Mouse (Mus musculus) megakaryocyte, embryonic 14.5 days (primary cell): ENCODE data around the gene Grk5.

ENCODE experiments used
- FLI1 ChIP-seq: IDR thresholded peaks from 2 replicates; pipeline ENCODE4 v1.6.1; 2012; ENCODE audit warnings: low read length, inconsistent platforms, mixed read lengths
- GATA1 ChIP-seq: IDR thresholded peaks from 3 replicates; pipeline ENCODE4 v1.6.1; 2012; ENCODE audit warnings: mixed read lengths, low read length, inconsistent platforms, borderline replicate concordance

DNA sequence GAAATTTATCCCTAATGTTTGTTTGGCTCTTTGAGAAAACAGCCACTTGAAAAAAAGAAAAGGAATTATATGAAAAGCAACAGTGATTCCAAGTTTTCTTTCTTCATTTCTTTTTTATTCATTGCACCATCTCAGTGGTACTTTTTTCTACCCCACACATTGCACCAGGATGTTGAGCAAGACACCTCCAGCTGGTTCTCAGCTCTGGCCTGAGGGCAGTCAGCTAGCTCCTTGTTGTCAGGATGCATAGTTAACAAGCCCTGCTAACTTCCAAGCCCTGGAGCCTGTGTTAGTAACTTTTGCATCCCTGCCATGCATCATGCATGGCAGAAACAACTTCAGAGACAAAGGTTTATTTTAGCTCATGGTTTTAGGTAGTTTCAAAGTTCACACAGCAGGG, 163.2 kb downstream of the Grk5 start:
- TF ChIP-seq GATA1 (no peak), FLI1 (no peak)
